Mouse (Mus musculus) bone marrow macrophage, adult 2 months (primary cell): Measurements from ENCODE around the gene Itm2b.

Source experiments
- CTCF ChIP-seq: IDR thresholded peaks from 2 replicates; pipeline ENCODE4 v1.5.1; 2012; ENCODE audit warnings: low read depth, mild to moderate bottlenecking, low read length, moderate library complexity
- POLR2A ChIP-seq: IDR thresholded peaks from 2 replicates; pipeline ENCODE4 v1.6.1; 2012; ENCODE audit warnings: mild to moderate bottlenecking, low read depth, low read length, borderline replicate concordance

GRCm38 (mm10) chr14:73425571-73426041 lies 40.5 kb upstream of the Itm2b start:
- no peak for TF ChIP-seq POLR2A
- TF ChIP-seq CTCF = no peak
